Mouse (Mus musculus) heart, adult 11 months (tissue): ENCODE measurements at regions not wholly inside any gene's neighbourhood (a gene's known extent, or its start where the extent isn't known, plus 50 kb on each side); places are given as distances from the start of the nearest gene placed in this dataset.

Source experiments
- DNase-seq: peaks from one replicate; pipeline ENCODE4 v3.0.0; 2022

- DNase-seq: peak; percentile 44
Observed at GRCm38 (mm10) chr16:7638955-7639755, 785.8 kb downstream of the Tmem114 start.

DNA sequence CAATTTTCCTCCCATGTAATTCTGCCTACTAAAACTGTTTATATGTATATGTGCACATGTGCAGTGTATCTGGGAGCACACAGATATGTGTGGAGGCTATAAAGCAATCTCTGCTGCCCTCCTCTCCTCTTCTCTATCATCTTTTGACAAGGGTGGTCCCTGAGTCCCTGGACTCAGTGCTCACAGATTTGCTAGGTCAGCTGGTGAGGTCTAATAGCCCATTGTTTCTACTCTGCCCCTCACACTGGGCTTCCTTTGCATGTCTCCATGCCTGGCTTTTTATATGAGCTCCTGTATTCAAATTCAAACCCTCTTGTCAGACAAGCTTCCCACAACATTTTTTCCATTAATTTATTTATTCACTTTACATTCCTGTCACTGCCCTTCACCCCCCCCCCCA is 786.9 kb downstream of the Tmem114 start:
- peak; percentile 64 for DNase-seq

- DNase-seq: peak; percentile 41
Observed at GRCm38 (mm10) chr16:7637121-7637700, 787.7 kb downstream of the Tmem114 start.

GRCm38 (mm10) chr16:7636326-7636725 is 788.6 kb downstream of the Tmem114 start:
- peak; percentile 52 for DNase-seq

GRCm38 (mm10) chr16:7632474-7632873 is 792.5 kb downstream of the Tmem114 start:
- DNase-seq: no peak

DNA sequence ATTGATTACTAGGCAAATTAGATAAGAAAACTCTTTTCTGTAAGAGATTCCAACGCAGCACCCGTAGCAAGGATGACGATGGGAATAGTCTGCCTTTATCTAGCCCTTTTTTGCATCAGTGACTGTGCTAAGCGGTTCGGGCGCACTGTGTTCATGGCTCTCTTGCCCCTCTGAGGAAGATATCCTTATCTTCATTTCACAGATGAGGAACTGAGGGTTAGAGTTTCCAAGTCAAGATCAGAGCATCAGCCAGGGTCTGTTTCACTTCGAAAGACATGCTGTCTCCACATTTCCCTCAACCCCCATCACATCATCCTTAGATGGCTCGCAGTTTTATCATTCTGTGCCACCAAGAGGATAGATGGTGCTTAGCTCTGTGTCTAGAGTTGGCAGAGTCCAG is 796.6 kb downstream of the Tmem114 start:
- DNase-seq: peak; percentile 24

DNA sequence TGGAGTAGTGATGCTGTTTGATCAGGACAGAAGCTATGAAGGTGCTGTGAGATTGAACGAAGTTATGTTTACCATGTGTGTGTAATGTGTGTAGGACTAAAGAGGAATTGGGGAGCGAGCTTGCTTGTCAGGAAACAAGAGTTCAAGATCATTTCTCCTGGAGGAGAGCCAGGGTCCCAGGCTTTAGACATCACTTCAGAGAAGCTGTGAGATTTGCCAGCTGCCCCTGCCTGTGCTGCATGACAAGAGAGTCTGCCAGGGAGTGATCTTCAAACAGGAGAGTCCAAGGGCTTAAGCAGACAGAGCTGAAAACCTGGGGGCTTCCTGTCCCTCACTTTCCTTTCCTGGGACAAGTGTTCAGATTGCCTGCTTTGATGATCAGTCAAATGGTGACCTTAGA is 818.3 kb downstream of the Tmem114 start:
- DNase-seq: no peak

- no peak for DNase-seq
Observed at GRCm38 (mm10) chr16:7602428-7602827, 822.5 kb downstream of the Tmem114 start.

GRCm38 (mm10) chr16:7574879-7575278 is 850.1 kb downstream of the Tmem114 start:
- DNase-seq: peak; percentile 90

GRCm38 (mm10) chr16:7560841-7561240 is 864.1 kb downstream of the Tmem114 start:
- peak; percentile 94 for DNase-seq

DNA sequence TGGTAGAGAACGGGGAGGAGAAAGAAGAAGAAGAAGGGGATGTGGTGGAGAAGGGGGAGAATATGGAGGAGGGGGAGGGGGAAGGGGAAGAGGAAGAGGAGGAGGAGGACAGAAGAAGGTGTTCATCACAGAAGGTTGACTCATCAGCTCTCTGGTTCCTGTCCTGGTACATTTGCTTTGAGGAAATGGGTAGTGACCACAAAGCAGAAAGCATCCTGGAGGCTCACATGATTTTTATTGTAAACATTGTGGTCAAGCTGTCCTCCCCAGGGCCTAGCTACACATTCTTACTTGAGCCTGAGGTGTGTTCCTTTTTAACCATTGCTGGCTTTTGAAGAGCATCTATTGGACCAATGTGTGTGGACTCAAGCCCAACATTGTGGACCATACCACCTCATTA is 865.8 kb downstream of the Tmem114 start:
- peak; percentile 93 for DNase-seq

- no peak for DNase-seq
Observed at GRCm38 (mm10) chr16:7558637-7559036, 866.3 kb downstream of the Tmem114 start.

GRCm38 (mm10) chr16:7555911-7556310 is 869.0 kb downstream of the Tmem114 start:
- peak; percentile 94 for DNase-seq

GRCm38 (mm10) chr16:7549568-7549967 is 875.4 kb downstream of the Tmem114 start:
- DNase-seq: no peak

GRCm38 (mm10) chr16:7544067-7544466 is 880.9 kb downstream of the Tmem114 start:
- DNase-seq: no peak

DNA sequence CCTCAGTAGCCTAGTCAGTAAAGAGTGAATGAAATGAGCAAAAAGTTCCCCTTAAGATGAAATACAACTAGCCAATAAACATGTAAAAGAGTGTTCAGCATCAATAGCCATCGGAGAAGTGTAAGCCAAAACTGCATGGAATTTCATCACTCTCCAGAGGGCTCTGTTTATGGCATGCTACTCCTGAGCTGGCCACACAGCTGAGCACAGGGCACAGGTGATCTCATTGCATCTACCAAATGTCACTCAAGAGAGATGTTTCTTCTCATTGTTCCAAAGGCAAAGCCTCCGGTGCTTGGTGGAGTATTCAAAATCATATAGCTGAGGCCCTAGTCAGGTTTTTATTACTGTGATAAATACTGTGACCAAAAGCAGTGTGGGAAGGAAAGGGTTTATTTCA is 895.1 kb downstream of the Tmem114 start:
- no peak for DNase-seq

GRCm38 (mm10) chr16:7528963-7529362 is 896.0 kb downstream of the Tmem114 start:
- DNase-seq: peak; percentile 31

DNA sequence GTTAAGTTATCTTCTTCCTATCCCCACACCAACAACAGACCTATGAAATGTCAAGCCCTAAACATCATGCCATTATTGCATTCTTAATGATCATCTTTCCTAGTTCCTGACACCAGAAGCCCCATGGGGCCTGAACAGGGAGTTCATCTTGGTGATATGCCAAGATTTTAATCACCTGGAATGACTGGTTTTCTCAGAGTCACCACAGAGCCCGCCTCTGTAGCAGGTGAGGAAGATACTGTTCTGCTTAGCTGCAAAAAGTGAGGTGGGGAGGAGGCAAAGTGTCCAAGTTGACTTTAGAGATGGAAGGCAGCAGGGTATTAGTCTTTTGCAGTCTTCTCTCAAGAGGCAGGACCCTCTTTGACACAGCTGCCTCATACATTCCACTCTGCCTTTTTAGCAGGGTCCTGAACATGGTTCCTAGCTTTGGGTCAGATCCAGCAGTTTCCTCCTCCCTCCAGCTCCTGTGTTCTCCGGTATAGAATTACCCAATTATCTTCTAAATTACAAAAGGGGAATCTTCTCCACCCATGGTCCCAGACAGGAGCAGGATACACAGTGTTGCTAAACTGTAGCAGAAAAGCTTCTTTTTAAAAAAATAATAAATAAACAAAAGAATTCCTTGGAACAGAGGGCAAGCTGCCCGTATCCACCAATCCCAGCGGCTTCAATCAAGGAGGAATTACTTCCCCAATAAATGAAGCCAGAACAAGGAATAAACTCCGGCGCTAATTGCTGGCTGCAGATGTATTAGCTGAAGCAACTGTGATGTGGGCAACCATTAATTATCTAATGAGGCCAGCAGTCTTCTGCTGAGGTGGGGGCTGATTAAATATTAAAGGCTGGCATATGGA is 896.8 kb downstream of the Tmem114 start:
- DNase-seq: peak; percentile 11

DNA sequence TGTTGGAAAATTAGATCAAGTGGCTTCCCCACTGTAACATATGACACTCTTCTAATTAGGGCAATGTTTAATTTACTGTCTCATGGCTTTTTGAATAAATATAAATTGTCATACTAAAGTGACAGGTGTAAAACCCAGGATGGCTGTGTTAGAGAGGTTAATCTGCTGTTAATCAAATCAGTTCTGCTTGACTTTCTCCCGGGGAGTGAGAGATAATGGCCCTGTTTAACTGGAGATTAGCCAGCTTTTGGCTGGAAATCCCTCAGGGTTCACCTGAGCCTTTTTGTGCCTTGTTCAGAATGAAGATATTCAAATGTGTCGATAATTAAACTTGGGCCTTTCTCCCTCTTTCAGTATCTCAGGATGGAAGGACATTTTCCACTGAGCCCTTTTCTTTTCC is 906.2 kb downstream of the Tmem114 start:
- no peak for DNase-seq
